Mouse (Mus musculus) kidney, adult 11 months (tissue): ENCODE data around the gene Phf10.
"Not testable (repeated sequence)": the region's sequence is repeated elsewhere in the genome, so short reads cannot be mapped to it uniquely, and the experiment has no call there.

Experiments used
- DNase-seq: peaks from one replicate; pipeline ENCODE4 v3.0.0; 2022

Phf10 gene

DNA sequence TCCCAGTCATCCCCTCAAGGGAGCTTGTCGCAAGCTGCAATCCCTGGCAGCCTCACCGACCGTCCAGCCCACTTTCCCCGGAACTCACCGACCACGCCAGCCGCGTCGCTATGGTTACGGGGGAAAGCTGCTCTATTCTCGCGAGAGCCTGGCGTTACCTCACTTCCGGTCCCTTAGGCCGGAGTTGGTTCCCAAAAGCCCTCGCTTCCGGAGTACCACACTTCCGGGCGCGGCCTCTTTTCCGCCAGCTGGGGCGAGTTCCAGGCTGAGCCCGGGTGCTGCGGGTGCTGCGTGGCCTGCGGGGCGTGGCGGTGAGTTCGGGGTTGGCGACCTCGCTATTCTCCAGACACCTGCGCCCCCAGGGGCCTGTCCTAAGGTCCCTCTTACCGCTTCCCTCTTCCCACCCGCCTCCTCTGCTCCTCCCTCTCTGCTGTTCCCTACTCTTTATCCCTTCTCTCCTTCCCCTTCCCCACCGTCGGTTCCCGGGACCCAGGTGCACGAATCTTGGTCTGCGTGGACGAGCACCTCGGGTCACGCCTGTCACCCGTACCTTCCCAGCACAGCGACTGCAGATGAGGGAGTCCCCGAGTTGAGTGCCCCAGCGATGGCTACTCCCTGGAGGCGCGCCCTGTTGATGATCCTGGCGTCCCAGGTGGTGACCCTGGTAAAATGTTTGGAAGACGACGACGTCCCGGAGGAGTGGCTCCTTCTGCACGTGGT lies 17.9 kb downstream of the Phf10 start, which contains the start of the genes Wdr27 and 1600012H06Rik:
TSS of gene Wdr27 (minus strand) at position 150 of the 720 bp plus-strand sequence.
TSS of gene 1600012H06Rik (plus strand) at position 176 of the 720 bp plus-strand sequence.
- DNase-seq, result peak; percentile 97

- not testable (repeated sequence) for DNase-seq
These were observed 18.9 kb downstream of the Phf10 start for GRCm38 (mm10) chr17:14942181-14942580.

DNA sequence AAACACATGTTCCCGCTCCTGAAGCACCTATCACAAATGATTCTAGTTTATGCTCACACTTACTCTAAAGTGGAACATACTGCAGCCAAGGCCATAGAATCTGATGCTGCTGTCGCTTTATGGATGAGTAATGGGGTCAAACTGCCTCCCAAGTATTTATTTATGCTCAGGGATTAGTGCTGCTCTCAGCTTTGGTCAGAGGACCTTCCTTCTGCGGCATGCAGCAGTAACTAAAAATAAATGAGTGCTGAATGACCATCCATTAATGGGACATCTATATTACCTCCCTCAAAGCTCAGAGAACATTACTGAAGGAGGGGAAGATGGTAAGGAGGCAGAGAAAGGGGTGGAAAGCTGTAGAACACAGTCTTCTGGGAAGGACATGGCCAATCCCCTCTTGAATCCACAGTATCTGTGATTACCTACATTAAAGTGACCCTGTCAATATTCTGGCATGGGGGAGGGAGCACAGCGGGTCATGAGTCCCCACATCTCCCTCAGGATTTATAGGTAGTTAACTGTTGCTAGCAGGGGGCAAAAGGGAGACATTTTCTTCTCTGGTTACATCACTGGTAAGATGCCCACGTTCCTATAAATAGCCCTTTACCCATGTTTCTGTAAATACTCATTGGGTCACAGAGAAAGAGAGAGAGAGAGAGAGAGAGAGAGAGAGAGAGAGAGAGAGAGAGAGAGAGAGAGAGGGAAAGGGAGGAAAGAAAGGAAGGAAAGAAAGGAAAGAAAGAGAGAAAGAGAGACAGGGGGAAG lies 25.1 kb downstream of the Phf10 start:
- DNase-seq, result no peak

GRCm38 (mm10) chr17:14935280-14935679 lies 25.8 kb downstream of the Phf10 start:
- DNase-seq, result not testable (repeated sequence)

DNA sequence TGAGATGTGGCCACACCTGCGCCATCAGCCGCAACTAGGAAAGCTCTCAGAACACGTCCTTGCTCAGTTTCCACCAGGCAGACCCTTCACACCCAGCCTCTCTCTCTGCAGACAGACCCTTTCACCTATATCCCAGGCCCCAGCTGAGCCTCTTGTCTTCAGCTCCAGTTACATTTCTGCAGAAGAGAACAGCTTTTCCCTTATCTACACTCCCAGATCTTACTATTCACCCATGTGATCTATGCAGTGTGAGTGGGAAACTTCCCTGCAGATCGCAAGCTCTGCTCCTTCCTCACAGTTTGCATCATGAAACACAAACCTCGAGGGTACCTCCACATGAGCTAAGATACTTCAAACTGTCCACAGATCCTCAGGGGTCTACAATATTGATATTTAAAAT lies 29.6 kb downstream of the Phf10 start:
- DNase-seq, result no peak

DNA sequence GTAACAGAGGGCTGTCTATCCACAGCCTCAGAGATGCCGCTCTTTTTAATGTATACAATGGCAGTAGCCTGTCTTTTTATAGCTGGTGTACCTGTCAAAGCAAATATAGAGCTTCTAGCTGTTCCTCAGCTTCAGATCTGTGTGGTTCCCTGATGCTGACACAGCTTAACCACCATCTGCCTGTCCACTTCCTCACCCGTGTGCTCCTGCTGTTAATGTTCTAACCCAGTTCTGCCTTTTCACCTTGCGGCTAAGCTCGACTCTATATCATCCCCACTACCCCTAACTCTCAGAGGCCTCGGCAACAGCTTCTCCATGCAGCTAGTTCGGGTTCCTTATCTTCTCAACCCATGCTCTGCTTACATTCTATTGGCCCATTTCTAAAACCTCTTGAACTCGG lies 30.4 kb downstream of the Phf10 start:
- DNase-seq, result no peak

- no peak for DNase-seq
These were observed 32.4 kb downstream of the Phf10 start for GRCm38 (mm10) chr17:14928631-14929030.

DNA sequence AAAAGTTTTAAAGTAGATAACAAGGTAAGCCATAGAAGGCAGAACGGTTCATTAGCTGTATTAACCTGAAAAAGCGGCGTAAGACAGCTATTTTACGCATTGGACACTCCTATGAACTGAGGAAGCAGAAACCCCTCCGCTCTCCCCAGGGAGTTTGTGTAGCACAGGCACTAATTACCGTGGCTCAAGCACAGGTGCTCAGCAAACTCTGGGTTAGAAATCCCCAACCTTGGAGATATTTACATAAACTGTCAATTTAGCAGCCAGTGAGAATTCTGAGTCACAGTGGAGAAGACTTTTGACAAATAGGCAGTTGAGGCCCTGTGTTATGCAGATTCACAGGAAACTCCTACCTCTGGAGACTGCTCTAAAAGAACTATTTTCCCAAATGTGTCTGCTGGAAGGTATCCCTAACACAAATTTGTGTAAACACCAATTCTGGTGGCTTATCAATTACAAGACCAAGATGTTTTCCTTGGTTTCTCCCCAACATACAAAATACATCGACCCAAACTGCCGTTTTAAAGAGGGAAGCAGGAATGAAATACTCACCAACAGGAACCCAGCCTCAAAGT lies 33.3 kb downstream of the Phf10 start:
- no peak for DNase-seq

- DNase-seq, result no peak
These were observed 39.5 kb downstream of the Phf10 start for GRCm38 (mm10) chr17:14921582-14921981.

DNA sequence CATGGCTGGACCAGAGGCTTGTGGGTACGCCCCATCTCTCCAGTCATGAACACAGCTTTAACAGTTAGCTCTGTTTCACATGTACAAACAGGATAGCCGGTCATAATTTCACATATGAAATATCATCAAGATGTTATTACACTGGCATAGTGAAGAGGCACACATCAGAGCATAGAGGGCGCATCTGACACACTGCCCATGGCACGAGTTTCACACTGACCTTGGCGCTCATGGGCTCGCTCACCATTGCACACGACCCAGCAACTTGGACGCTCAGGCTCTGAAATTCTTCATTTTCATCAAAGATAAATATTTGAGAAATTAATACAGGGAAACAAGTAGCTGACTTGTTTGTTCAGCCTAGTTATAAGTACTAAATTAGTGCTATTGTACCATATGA lies 43.2 kb downstream of the Phf10 start:
- DNase-seq, result no peak

- no peak for DNase-seq
These were observed 46.7 kb downstream of the Phf10 start for GRCm38 (mm10) chr17:14914401-14914800.

DNA sequence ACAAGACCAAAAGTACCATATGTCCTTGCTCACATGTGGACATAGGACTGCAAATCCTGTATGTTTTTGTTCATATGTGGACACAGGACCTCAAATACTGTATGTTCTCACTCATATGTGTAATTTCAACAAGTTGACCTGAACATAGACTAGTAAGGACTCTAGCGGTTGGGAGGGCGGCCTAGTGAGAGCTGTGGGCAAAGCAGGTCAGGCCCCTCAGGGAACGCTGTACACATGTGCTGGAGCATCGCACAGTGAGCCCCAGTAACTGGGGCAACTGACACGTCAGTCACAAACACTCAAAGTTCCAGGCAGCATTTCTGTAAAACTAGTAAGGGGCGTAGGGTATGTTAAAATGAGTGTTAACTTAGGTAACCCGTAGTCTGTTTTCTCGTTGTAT lies 48.1 kb downstream of the Phf10 start:
- no peak for DNase-seq

GRCm38 (mm10) chr17:14912420-14912819 lies 48.7 kb downstream of the Phf10 start:
- no peak for DNase-seq

GRCm38 (mm10) chr17:14910771-14911170 lies 50.3 kb downstream of the Phf10 start:
- DNase-seq, result no peak

DNA sequence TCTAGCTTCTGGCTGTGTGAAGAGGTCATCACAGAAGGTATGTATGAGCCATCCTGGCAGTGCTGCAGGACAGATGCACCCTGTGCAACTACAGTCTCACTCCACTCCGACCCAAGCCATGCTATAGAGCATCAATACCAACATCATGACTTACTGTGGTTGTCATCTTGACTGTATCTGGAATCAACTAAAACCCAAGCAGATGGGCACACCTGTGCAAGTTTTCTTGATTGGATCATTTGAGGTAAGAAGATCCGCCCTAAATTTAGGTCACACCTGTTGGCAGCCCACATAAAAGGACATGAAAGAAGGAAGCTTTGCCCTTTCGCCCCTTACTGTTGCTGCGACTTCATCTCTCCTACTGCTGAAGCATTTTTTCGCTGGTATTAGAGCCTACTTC lies 51.7 kb downstream of the Phf10 start:
- DNase-seq, result no peak

- no peak for DNase-seq
These were observed 53.9 kb downstream of the Phf10 start for GRCm38 (mm10) chr17:14907136-14907535.

DNA sequence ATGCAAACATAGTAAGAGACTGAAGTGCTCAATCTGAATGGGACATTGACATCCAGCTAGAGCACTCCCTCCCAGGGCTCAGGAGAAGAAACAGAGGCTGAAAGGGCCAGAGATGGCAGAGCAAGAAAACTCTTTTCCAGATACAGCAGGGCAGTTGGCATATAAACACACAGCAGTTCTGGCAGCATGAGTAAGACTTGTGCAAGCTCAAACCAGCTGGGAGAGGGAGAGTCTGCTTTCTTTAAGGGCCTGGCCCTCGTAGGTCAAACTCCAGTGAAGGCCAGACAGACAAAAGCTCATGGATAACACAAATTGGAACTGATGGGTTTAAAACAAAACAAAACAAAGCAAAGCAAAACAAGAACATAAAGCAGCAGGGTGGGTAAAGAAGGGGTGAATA lies 54.5 kb downstream of the Phf10 start:
- no peak for DNase-seq

- DNase-seq, result peak; percentile 16
These were observed 56.3 kb downstream of the Phf10 start for GRCm38 (mm10) chr17:14904637-14905265.

- no peak for DNase-seq
These were observed 56.9 kb downstream of the Phf10 start for GRCm38 (mm10) chr17:14904206-14904605.

- DNase-seq, result no peak
These were observed 57.9 kb downstream of the Phf10 start for GRCm38 (mm10) chr17:14903212-14903611.

- no peak for DNase-seq
These were observed 62.1 kb downstream of the Phf10 start for GRCm38 (mm10) chr17:14898972-14899371.

DNA sequence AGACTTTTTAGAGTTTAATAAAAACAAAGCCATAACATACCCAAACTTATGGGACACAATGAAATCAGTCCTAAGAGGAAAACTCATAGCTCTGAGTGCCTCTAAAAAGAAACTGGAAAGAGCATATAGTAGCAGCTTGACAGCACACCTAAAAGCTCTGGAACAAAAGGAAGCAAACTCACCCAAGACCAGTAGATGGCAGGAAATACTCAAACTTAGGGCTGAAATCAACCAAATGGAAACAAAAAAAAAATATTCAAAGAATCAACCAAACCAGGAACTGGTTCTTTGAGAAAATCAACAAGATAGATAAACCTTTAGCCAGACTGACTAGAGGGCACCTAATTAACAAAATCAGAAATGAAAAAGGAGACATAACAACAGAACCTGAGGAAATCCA lies 66.0 kb downstream of the Phf10 start:
- DNase-seq, result not testable (repeated sequence)
